Mouse (Mus musculus) midbrain, embryonic 12.5 days (tissue): ENCODE results near the gene Gm30737. TPM values are rescaled to one million over a fixed set of nuclear protein-coding genes. Genes with fewer than 3 reads are reported as not detected.
"Not testable (repeated sequence)": the region's sequence is repeated elsewhere in the genome, so short reads cannot be mapped to it uniquely, and the experiment has no call there.

ENCODE experiments used
- ATAC-seq: fragments of 200-750 bp; cut with Nextera tagmentation; 2 replicates; pipeline ENCODE4 v1.8.0; 2017; ENCODE audit warnings: low read depth, moderate TSS enrichment, moderate library complexity; ENCODE audit not compliant: low FRiP score
- H3K27ac ChIP-seq: fragments of 300-500 bp; sonication (generic); replicated peaks from 2 replicates; pipeline ENCODE4 v1.5.1; 2016; ENCODE audit warnings: mild to moderate bottlenecking
- H3K27me3 ChIP-seq: fragments of 300-500 bp; sonication (generic); 2 replicates; pipeline ENCODE4 v1.6.1; 2016; ENCODE audit warnings: mild to moderate bottlenecking
- H3K36me3 ChIP-seq: fragments of 300-500 bp; sonication (generic); 2 replicates; pipeline ENCODE4 v1.6.1; 2016
- H3K4me1 ChIP-seq: fragments of 300-500 bp; sonication (generic); 2 replicates; pipeline ENCODE4 v1.6.1; 2016
- H3K4me2 ChIP-seq: fragments of 300-500 bp; sonication (generic); replicated peaks from 2 replicates; pipeline ENCODE4 v1.6.1; 2016; ENCODE audit warnings: mild to moderate bottlenecking, moderate library complexity
- H3K4me3 ChIP-seq: fragments of 300-500 bp; sonication (generic); 2 replicates; pipeline ENCODE4 v1.5.1; 2016; ENCODE audit warnings: mild to moderate bottlenecking
- H3K9ac ChIP-seq: fragments of 300-500 bp; sonication (generic); replicated peaks from 2 replicates; pipeline ENCODE4 v1.6.1; 2016; ENCODE audit warnings: mild to moderate bottlenecking, moderate library complexity
- H3K9me3 ChIP-seq: fragments of 300-500 bp; sonication (generic); 2 replicates; pipeline ENCODE4 v1.6.1; 2016; ENCODE audit warnings: mild to moderate bottlenecking
- WGBS: fragments of 180-500 bp; shearing (Covaris S2); methylation state at CpG from one replicate; pipeline ENCODE4 v1.1.7; 2016; 5-methylcytosine and 5-hydroxymethylcytosine counted together
- polyA plus RNA-seq: library from polyadenylated mRNA; unstranded; fragments of >200 nt; fragmentation: Nextera tagmentation; extraction: Ambion mirVana; gene quantifications from 2 replicates; pipeline ENCODE4 v1.2.1, GENCODE M21; 2016

The Gm30737 gene
- not detected in 2 replicates for polyA plus RNA-seq

GRCm38 (mm10) chrY:14400410-14400809 lies at the start of gene Gm30737:
Gm30737 (plus strand) TSS chrY:14400710.
- H3K4me2 ChIP-seq, H3K9ac ChIP-seq, H3K4me1 ChIP-seq, ATAC-seq, H3K9me3 ChIP-seq, H3K27ac ChIP-seq, H3K27me3 ChIP-seq, H3K4me3 ChIP-seq, H3K36me3 ChIP-seq: not testable (repeated sequence)
- no CpG with 5 or more reads among the region's 7 CpGs for WGBS
